Mouse (Mus musculus) adrenal gland, postnatal 25 days (tissue): Measurements from ENCODE around the gene Abi3. TPM values are rescaled to one million over a fixed set of nuclear protein-coding genes. Genes with fewer than 3 reads are reported as not detected.
A peak's percentile ranks its signal among the peaks of the same experiment; 100 is the strongest.

ENCODE experiments used
- DNase-seq: peaks from one replicate; pipeline ENCODE4 v3.0.0; 2021; ENCODE audit warnings: mixed read lengths
- total RNA-seq: library from RNA; stranded (reverse); gene quantifications from 2 replicates; pipeline ENCODE4 v1.2.3, GENCODE M21; 2021

The Abi3 gene
- total RNA-seq, 1 experiment from 2014 or later = 15.2 TPM

DNA sequence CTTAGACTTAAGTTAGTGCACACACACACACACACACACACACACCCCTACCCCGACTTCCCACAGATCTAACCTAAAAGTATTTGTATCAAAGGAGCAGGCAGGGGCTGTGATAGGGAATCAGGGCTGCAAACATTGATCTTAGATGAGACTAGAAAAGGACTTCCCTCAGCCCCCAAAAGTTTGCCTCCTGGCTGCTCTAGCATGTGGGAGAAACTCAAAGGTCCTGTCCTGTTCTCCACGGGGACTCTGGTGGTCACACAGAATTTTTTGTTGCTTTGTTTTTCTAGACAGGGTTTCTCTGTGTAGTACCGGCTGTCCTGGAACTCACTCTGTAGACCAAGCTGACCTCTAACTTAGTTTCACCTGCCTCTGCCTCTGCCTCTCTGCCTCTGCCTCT lies 16.7 kb downstream of the Abi3 start:
- no peak for DNase-seq

DNA sequence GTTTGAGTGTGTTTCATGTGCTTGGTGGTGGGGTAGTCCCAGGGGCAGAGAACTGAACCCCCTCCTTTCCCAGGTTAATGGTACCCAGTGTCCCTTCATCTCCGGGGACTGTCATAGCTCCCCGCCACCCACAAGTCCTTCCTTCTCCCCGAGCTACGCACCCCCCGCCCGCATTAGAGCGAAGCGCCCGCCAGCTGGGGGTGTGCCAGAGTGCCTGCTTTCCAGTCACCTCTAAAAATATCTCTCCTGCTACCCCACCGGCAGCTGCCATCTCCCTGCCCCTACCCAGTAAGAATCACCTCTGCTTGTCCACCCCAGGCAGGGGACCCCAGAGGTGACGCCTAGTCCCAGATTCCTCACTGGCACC lies 17.4 kb downstream of the Abi3 start:
- peak; percentile 81 for DNase-seq

DNA sequence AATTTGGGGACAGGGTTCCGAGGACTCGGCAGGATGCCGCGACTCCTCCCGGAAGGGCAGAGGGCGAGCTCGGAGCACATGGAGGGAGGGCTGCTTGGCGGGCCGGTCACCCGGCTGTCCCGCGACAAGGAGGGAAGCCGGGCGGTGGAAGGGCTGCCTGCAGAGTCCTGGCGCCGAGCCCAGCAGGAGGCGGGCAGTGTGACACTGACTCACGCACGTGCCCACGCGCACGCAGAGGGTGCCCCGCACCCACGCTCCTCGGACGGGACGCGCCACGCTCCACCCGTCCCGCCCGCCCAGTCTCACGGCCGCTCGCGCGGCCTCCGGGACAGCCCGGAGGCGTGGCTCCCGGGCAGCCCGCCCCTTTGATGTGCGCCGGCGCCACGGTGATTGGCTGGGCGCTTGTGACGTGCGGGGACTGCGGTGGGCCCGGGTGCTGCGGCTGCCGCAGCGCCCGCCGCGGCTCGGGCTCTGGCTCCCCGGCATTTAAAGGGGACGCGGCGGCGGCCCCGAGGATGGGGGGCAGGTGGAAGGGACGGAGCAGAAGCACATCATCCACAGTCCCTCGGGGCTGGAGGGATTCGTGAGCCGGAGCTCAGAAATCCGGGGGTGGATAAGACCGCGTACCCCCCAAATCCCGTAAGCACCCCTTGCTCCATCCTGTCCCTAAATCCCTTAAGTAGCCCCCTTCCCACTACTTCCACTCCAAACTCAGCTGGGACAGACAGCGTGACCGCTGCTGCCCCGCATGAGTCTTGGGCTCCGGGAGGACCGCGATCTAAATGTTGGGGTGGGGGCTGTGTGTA lies 18.0 kb downstream of the Abi3 start, which contains the start of gene Phospho1:
Gene Phospho1, plus strand, starts transcription at position 429 of the 806 bp plus-strand sequence.
- peak; percentile 95 for DNase-seq

DNA sequence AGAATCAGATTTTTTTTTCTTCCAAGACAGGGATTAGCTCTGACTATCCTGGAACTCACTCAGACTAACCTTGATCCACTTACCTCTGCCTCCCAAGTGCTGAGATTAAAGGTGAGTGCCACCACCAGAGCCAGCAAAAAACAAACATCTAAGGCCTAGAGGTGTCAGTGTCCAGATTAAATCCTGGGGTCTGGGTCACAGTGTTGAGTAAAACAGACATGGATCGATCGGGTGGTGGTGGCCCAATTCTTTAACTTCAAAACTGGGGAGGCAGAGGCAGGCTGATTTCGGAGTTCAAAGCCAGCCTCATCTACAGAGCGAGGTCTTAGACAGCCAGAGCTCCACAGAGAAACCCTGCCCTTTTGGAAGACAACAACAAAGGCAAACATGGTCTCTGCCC lies 19.8 kb downstream of the Abi3 start:
- DNase-seq = no peak

DNA sequence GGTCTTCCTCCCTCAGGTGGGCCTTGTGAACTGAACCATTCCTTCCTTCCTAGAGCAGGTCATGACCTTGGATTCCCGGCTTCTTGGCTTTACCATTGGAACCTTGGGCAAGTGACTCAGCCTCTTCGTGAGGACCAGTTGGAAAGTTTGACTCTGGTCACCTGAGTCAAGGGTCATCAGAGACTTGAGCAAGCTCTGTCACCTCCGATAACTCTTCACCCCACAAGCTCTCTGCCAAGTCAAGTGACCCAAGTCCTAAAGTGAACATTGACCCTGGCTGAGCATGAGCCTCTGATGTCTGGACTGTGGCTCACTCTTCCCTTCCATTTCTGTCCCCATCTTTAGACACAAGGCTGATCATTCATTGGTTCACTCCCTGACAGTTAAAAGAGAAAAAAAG lies 20.8 kb downstream of the Abi3 start:
- no peak for DNase-seq

DNA sequence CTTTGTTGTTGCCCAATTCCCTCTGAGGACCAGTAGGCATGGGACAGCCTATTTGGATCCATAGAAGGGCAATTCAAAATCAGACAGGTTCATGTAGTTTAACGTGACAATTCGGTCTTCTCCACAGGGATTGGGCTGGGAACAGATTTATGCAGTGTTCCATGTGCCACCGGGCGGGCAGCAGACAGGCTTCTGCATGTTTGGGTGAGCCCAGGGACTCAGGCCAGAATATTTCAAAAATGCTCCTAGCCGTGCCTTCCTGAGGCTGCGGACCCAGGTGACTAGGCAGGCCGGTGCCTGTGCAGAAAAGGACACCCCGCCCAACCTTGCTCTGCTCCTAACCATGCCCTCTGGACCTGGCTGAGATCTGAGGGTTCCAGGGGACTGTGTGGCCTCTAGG lies 23.1 kb downstream of the Abi3 start:
- no peak for DNase-seq

DNA sequence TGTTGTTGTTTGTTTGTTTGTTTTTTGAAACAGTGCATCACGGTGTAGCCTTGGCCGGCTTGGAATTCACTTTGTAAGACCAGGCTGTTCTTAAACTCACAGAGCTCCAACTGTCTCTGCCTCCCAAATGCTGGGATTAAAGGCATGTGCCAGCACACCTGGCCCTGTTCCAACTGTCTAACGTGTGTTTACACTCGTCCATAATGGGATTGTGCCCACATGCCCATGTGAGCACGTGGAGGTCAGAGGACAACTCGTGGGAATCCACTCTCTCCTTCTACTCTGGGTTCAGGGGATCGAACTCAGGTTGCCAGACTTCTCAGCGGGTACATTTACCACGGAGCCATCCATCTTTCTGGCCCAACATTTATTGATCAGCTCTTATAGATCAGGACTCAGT lies 26.9 kb downstream of the Abi3 start:
- DNase-seq = no peak

DNA sequence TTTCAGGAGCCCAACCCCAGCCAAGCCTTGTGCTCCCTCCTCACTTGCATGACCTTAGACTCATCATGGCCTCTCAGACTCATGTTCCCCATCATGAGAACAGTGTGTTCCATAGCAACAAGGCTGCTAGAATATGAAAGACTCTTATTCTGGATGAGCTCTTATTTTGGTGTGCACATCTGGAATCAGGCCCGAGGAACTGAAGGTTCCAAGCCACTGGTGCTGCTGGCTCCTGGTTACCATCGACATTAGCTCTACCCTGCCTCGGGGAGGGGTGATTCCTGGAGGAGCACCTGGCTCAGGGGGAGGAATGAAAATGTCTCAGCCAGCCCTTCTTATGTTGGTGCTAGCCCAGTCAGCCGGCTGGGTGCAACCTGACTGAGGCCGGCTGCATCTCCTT lies 27.4 kb downstream of the Abi3 start:
- no peak for DNase-seq

DNA sequence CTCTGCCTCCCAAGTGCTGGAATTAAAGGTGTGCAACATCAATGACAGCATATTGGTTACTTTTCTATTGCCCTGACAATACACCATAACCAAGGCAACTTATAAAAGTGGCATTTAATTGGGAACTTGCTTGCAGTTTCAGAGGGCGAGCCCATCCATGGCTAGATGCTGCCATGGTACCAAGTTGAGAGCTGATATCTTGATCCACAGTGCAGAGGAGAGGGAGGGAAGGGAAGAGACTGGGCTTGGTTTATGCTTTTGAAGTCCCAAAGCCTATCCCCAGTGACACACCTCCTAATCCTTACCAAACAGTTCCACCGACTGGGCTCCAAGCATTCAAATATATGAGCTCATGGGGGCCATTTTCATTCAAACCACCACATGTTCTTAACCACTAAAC lies 28.2 kb downstream of the Abi3 start:
- no peak for DNase-seq

DNA sequence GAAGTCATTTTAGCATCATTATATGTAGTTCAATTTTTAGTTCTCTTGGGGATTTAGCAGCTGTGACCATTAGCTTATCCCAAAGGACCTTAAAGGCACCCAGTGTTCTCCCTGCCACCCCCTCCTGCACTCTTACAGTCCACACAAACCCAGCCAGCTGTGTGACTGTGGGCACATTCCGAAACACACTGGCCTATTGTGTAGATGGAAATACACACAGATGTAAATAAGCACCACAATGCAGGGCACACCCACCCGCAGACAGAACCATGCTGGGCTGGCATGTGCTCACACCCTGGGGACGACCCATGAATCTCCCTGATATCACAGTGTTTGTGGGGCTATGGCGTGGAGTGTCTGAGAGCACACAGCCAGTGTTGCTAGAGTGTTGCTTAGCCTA lies 30.1 kb downstream of the Abi3 start:
- DNase-seq = no peak

DNA sequence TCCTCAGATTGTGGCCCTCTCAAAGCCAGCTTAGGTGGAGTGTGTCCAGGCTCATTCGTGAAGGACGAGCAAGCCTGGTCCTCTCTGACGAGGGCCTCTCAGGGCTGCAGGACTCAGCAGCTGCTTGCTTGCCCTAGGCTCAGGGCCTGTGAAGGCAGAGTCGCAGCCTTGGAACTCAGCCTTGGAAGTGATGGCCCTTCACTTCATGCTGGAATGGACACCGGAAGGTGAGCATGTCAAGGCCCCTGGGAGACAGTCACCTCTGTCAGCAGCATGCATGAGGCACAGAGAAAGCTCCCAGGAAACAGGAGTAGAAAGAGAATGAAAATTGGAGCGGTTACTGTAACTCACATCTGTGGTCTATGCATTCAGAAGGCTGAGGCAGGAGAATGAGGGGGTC lies 30.5 kb downstream of the Abi3 start:
- no peak for DNase-seq

DNA sequence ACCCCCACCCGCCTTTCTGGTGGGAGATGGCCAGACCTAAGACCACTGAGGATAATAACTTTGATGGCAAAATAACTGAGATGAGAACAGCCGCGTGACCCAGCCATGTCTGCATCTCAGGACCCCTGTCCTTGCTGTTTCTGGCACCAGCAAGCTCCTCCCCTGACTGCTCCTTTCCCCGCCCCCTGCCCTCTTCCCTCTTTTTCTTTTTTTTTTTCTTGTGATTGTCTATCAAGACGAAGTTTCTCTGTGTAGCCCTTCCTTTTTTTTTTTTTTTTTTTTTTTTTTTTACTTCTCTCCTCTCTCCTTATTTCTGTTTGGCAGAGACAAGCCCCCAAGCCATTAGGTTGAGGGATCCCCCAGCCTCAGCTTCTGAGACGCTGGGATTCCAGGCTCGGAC lies 31.4 kb downstream of the Abi3 start:
- no peak for DNase-seq

DNA sequence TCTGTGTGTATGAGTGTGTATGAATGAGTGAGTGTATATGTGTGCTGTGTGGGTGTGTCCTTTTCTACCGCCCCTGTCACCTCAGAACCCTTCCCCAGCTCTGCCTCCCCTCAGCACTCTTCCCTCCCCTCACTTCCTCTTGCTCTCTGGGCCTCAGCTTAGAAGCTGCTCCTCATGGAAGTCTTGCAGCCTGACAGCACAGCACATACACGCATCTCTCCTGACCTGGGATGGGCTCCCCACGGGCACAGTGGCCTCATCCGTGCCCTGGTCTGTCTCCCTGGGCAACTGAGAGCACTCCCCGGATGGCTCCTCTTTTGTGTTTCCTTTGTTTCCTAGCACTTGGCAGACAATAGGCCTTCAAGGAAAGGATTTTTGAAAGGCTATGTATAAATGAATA lies 32.7 kb downstream of the Abi3 start:
- DNase-seq = no peak

DNA sequence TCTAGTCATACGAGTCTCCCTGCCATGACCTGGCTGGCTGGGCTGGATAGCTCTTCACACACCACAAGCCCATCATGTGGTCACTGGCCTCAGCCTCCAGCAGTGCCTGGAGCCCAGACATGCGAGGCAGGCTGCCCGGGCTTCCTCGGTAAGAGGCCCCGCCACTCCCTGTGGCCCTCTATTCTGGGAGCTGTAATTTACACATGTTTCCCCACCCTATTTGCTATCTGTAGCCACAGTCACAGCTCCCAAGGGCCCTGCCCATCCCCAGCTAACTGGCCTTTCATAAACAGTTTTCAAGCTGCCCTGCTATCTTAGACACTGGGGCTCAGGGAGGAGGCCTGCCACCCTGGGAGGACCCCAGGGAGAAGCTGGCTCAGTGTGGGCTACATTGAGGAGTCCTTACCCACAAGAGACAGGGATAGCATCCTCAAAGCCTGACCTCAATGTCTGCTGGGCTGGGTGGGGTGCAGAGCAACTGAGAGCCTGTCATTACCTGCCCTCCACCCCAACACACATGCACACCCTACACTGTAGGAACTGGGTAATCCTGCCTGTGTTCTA lies 33.7 kb downstream of the Abi3 start:
- DNase-seq = no peak

DNA sequence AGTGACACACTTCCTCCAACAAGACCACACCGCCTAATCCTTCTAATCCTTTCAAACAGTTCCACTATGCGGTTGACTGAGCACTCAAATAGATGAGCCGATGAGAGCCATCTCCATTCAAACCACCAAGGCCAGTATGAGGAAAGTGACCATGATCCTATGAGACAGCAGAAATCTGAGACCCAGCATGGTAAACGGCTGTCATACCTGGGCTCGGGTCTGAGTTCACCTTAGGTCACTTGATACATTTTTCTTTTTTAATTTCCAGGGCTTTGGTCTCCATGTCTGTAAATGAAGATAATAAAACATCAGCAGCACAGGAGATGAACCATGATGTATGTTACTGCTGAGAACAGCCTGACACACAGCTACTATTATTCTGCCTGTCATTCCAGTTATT lies 34.4 kb downstream of the Abi3 start:
- DNase-seq = no peak

DNA sequence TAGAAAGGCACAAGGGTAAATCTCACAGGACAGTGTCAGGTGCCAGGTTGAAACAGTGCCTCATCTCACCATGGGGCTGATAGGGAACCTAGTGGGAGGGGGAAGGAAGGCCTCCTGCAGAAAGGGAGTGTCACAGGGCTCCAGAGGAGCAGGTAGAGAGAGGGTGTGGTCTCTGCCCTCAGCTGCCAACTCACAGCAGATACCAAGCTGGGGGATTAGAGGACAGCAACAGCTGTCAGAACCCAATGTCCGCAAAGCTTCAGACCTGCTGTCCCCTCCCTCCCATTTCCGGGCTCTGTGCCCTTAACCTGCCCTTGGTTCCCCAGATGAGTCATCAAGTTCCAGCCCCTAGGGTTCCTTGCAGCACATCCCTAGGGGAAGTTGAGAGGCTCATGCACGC lies 36.7 kb downstream of the Abi3 start:
- DNase-seq = peak; percentile 55

DNA sequence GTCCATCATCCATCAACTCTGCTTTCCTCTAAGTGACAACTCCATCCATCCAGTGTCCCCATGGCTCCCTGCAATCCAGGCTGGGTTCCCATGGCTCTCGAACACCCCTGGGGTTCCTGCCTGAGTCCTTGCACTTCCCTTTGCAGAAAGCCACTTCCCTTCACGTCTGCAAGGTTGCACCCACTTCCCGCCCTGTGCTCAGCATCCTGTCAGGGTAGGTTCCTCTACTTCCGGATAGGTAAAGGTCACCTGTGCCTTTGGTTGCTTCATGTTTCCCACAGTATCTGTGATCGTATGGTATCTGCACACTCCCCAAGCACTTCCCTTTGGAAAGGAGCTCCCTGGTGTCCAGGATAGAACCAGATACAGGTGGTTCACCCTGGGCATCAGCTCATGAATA lies 37.3 kb downstream of the Abi3 start:
- no peak for DNase-seq

DNA sequence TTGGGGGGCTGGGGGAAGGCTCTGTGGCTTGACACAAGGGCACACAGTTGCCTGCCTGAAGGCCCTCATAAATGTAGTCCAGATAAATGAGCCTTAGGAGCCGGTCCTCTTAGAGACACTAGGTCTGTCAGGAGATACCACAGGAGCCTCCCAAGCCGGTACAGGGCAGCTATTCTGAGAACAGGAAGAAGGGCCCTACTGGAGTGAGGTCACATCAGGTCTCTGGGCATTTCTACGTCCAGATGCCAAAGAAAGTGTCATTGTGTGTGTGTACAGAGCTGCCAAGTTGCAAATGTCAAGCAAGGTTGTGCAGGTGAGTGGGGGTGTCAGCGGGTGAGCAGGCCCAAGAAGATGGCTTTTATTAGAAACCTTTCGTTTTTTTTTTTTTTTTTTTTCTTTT lies 46.7 kb downstream of the Abi3 start:
- DNase-seq = no peak

DNA sequence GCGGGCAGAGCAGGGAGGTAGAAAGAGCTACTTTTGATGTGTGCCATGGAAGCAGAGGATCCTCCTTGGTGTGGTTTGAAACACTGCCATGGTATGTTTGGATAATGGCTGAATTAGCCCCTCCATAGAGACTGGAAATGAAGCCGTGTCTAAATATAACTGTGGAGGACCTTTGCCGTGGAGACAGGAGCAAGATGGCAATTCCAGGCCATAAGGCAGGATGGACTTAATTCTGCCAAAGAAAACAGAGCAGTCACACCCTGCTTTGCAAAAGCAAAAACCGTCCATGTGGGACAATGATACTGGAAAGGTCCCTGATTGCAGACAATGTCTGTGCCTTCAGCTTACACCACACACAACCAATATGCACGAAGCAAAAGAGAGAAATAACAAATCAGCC lies 48.1 kb downstream of the Abi3 start:
- no peak for DNase-seq

DNA sequence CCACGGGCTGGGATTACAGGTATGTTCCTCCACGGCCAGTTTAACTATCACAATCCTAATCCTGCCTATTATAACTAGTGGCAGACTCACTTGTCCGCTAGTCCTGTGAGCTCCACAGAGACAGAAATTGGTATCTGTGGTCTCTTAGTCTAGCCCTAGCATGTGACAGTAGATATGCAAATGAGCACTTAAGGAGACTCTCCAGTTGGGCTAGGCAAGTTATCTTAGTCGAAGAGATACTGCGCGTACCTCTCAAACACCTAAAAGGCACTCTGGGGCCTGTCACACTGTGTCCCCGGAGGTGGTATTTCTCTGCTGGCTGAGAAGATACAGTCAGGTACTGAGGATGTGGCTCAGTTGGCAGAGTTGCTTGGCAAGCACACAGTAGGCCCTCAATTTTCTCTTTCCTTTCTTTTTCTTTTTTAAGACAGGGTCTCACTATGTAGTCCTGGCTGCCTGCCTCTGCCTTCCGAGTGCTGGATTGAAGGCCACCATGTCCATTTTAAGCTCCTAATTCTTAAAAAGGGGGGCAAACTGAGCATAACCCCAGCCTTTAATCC lies 49.2 kb downstream of the Abi3 start:
- DNase-seq = no peak

DNA sequence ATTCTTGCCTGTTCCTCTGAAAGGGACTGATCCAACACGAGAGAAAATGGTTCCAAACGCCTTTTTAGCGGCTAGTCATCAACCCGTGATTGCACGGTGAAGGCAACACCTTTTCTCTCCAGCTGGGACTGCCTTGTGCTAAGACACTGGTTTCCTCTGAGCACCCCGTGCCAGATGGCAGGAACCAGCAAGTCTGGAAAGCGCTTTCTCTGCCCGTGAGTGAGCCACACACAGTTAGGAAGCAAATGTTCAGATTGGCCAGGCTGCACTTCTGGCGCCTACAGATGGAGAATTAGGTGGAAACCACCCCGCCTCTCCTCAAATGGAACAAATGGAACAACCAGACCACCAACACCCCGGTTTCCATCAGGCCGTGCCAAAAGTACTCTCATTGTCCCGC lies 50.5 kb downstream of the Abi3 start:
- no peak for DNase-seq

DNA sequence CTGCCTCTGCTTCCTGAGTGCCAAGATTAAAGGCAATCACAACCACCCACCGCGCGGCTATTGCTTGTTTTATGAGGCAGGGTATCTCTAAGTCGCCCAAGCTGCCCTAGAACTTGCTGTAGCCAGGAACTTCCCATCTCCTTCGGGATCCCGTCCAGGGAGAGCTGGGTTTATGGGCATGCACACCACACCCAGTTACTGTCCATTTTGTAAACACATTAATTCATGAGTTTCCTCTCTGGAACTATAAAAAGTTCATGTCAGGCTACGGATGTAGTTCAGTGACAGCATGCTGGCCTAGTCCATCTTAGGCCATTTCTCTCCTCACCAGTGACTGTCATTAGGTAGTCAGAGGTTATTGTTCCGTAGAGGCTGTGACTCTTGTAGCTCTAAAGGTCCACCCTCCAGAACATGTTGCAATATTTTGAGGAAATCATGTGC lies 52.8 kb downstream of the Abi3 start:
- no peak for DNase-seq

DNA sequence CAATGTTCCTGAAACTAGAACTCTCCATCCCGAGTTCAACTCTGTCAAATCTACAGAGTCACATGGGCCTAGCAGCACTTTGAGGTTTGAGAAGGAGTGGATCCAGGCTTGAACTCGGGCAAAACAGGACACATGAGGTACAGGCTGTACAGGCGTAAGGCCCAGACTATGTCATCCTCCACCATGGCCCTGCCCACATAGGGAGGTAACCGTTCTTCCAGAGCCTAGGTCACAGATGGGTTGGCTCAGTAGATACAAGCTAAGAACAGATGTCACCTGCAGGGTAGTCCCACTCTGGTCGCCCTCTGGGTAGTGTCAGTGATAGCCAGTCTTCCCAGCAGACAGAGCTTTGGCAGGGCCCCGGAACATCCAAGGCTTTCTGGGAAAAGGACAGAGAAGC lies 55.8 kb downstream of the Abi3 start:
- no peak for DNase-seq

DNA sequence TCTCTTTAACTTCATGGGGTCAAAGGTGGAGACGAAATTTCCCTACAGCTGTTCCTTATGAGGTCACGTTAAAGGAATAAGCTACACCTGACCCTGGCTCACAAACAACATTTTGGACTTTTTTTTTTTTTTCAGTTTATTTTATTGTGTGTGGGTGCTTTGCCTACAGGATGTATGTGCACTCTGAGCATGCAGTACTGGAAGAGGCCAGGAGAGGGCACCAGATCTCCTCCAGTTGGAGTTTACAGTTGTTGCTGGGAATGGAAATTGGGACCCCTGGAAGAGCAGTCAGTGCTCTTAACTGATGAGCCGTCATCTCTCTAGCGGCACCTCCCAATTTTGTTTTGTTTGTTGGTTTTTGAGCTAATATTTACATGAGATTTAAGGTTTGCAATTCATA lies 56.6 kb downstream of the Abi3 start:
- no peak for DNase-seq
